In the genomic region with DNA sequence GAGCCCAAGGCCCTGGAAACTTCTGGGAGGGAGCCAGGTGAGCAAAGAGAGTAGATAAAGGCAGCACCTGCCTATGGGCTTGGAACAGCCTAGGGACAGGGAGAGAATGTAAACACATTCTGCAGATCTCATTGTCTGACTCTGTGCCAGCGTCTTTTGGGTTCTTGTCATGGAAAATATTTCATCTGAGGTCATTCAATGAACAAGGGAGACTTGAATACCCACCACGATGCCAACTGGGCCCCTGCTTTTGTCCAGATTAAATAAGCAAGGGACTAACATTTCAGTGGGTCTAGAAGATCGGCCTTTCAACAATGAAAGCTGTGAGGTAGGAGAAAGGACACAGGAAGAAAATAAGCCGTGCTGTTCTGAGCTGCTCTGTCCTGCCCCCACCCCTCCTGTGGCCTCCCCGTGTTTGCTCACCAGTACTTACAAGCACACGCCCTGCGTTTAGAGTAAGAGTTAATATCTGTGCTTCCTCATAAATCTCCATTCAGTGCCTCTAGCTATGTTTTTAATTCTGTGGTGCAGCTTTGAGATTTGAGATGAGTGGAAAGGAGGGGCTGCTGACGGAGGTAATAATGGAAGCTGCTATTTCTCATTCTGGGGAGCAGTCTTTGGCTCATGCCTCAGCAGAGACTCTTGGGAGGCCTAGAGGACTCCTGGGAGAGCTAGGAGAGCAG, we compare ENCODE assay signal across 8 mouse cellular contexts.
DNase-seq lines count a peak whose midpoint lies in the region; ATAC-seq and TF ChIP-seq lines count a peak whose summit lies in the region.

No protein-coding gene starts in this region.

- no peaks in the 10 kb centered on the region for H3K36me3 ChIP-seq in forebrain, embryonic 12.5 days (replicated peaks)
- H3K36me3 ChIP-seq in limb, embryonic 14.5 days (ENCODE audit: control insufficient read depth, insufficient read depth, low read length) = no peaks in the 10 kb centered on the region

- no peak overlapping the region for H3K4me3 ChIP-seq in layer of hippocampus, adult 2 months
- H3K4me3 ChIP-seq in forebrain, embryonic 12.5 days (replicated peaks) = no peak overlapping the region
- no peak overlapping the region for H3K4me3 ChIP-seq in limb, embryonic 14.5 days (replicated peaks; ENCODE audit: low read length)
- H3K4me3 ChIP-seq in olfactory bulb, adult 2 months (ENCODE audit: insufficient read depth, low read depth, low read length) = no peak overlapping the region

- TF ChIP-seq POLR2A in limb, embryonic 14.5 days (IDR thresholded peaks at IDR 0.05; ENCODE audit: borderline replicate concordance, extremely low read depth, insufficient read depth, insufficient read length) = no peak
- no peak for TF ChIP-seq POLR2A in olfactory bulb, adult 2 months (IDR thresholded peaks at IDR 0.05; ENCODE audit: insufficient read depth, low read depth, low read length)

- no peak for TF ChIP-seq CTCF in layer of hippocampus, adult 2 months (conservative IDR thresholded peaks at IDR 0.05)
- TF ChIP-seq CTCF in olfactory bulb, adult 2 months (IDR thresholded peaks at IDR 0.05; ENCODE audit: insufficient read depth, low read depth, low read length) = no peak

- no peaks in the 10 kb centered on the region for H3K9me3 ChIP-seq in forebrain, embryonic 12.5 days
- no peaks in the 10 kb centered on the region for H3K9me3 ChIP-seq in limb, embryonic 14.5 days (ENCODE audit: control insufficient read depth, low read length)

- no peak for DNase-seq in layer of hippocampus, adult 2 months (ENCODE audit: low spot score in 2 of 2)
- DNase-seq in layer of hippocampus, adult 11-12 months (ENCODE audit: low spot score) = no peak
- peak; percentile 82 for DNase-seq in limb, embryonic 14.5 days (ENCODE audit: low spot score)
- no peak for DNase-seq in MN1 (ENCODE audit: low spot score)
- no peak for DNase-seq in right cerebral cortex, postnatal 4 days
- DNase-seq in urinary bladder, postnatal 10 days (ENCODE audit: low spot score) = no peak

- no peaks in the 10 kb centered on the region for H3K27me3 ChIP-seq in forebrain, embryonic 12.5 days
- H3K27me3 ChIP-seq in limb, embryonic 14.5 days (ENCODE audit: control insufficient read depth, insufficient read depth, low read length) = no peaks in the 10 kb centered on the region

- H3K4me1 ChIP-seq in forebrain, embryonic 12.5 days = peaks cover 11% of the 10 kb centered on the region
- peaks cover 17% of the 10 kb centered on the region for H3K4me1 ChIP-seq in limb, embryonic 14.5 days (ENCODE audit: control insufficient read depth, insufficient read depth, low read length)
- peaks cover 8% of the 10 kb centered on the region for H3K4me1 ChIP-seq in olfactory bulb, adult 2 months (ENCODE audit: control insufficient read depth, insufficient read depth, low read length)

- no peak overlapping the region for H3K9ac ChIP-seq in forebrain, embryonic 12.5 days
- no peak overlapping the region for H3K9ac ChIP-seq in limb, embryonic 14.5 days (ENCODE audit: low read depth, low read length, severe bottlenecking)

- H3K4me2 ChIP-seq in forebrain, embryonic 12.5 days = no peak overlapping the region
- H3K4me2 ChIP-seq in limb, embryonic 14.5 days (replicated peaks; ENCODE audit: low read depth, low read length, severe bottlenecking) = peak overlapping the region; percentile 21; the same call in 1 of the 2 replicates

- 20% methylated on average over 8 of the region's 8 CpGs for WGBS in forebrain, embryonic 12.5 days
- 10% methylated on average over 8 of the region's 8 CpGs for WGBS in limb, embryonic 14.5 days
- 30% methylated on average over 8 of the region's 8 CpGs for WGBS in olfactory bulb, adult 2 months

- 0 out of 2 replicates have a peak overlapping the region, but pooled peaks have one; percentile 10 for H3K27ac ChIP-seq in layer of hippocampus, adult 2 months
- H3K27ac ChIP-seq in forebrain, embryonic 12.5 days = peak overlapping the region; percentile 71; the same call in 1 of the 2 replicates
- peak overlapping the region; percentile 70 for H3K27ac ChIP-seq in limb, embryonic 14.5 days (replicated peaks; ENCODE audit: low read depth, low read length)
- peak overlapping the region; percentile 46 for H3K27ac ChIP-seq in olfactory bulb, adult 2 months (ENCODE audit: insufficient read depth, low read depth, low read length)

- ATAC-seq in forebrain, embryonic 12.5 days (ENCODE audit: low FRiP score) = peak; percentile 66; the same call in 1 of the 2 replicates
- ATAC-seq in limb, embryonic 14.5 days (ENCODE audit: low FRiP score, low read depth) = peak; percentile 86

Comparison
In these comparisons a context has a peak if more than half of its experiments do, and no peak if none do; other contexts are left out.
1. H3K27ac ChIP-seq: peak in every context shown above with its lines; median percentile 71 in forebrain, embryonic 12.5 days; 70 in limb, embryonic 14.5 days; 46 in olfactory bulb, adult 2 months; 10 in layer of hippocampus, adult 2 months.